Mouse (Mus musculus) megakaryocyte progenitor cell, adult 5-6 weeks (primary cell): ENCODE measurements at regions not wholly inside any gene's neighbourhood (a gene's known extent, or its start where the extent isn't known, plus 50 kb on each side); places are given as distances from the start of the nearest gene placed in this dataset.

Experiments used
- ATAC-seq: replicated peaks from 2 replicates; pipeline ENCODE4 v1.8.0; 2016; ENCODE audit warnings: mild to moderate bottlenecking, moderate TSS enrichment, inconsistent platforms; ENCODE audit not compliant: poor library complexity

DNA sequence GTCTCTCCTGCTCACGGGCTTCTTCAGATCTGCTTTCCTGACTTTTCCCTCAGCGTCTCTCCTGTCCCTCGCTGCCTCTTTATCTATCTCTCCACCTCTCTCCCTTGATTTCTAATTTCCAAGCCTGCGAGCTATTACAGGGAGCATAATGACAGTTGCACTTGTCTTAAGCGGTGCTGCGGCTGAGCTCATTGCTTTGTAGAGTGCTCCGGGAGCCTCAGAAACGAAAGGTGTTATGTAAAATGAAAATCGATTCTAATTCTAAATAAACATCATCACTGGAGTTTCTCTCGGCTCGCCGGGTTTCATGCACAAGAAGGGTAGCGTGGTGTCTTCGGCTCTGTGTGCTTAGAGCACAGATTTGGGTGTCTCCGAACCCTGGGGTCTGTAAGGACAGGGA lies 371.8 kb downstream of the Vrk1 start:
- ATAC-seq, result no peak

DNA sequence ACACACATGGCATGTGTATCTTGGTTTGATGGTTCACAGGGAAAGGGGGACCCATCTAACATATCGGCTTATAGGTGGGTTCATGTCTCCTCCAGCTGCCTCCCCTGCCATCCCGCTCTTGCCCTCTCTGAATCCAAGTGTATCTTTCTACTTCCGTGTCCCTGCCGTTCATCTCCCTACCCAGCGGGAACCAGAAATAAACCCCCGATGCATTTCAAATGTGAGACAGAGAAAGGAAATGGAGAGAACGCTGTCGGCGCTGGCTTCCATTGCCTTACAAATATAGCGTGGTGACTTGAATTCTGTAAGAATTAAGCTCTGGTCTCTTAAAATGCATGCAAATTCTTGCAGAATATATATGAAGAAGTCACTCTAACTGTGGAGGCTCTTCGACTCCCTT lies 379.2 kb downstream of the Vrk1 start:
- ATAC-seq, result no peak

DNA sequence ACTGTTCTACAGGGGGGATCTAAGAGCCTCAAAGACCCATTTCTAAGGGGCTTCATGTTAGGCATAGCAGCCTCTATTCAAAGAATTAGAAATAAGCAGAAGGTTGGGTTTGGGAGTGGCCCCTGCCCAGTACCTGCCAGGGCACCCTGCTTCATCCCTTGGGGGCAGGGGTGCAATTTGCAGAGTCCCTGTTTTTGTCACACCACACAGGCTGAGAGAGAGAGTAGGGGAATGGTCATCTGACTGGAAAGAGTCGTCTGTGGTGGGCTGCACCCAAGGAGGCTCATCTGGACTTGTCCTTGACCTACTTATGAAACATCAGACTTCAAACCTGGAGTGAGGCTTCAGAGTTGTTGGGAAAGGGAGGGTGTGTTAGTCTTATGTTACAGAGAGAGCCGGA lies 382.3 kb downstream of the Vrk1 start:
- ATAC-seq, result no peak

DNA sequence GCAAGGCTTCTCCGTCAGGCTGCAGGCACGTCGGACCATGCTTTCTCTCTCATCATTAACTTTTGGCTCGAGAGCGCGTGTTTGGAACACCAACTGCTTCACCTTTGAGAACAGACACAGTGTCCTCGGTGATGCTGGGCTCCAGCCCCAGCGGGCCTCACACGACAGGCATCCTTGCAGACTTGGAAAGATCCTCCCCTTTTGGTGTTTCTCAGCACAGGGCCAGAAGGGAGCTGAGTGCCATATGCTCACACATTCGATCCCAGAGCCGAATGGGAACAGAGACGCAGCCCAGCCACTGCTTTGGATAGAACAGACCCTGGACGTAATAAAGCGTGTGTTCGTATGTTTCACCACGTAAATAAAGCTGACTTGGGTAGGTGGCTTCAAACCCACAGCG lies 389.1 kb downstream of the Vrk1 start:
- no peak for ATAC-seq

- no peak for ATAC-seq
Measured at GRCm38 (mm10) chr12:106411075-106411474, 401.0 kb downstream of the Vrk1 start.

DNA sequence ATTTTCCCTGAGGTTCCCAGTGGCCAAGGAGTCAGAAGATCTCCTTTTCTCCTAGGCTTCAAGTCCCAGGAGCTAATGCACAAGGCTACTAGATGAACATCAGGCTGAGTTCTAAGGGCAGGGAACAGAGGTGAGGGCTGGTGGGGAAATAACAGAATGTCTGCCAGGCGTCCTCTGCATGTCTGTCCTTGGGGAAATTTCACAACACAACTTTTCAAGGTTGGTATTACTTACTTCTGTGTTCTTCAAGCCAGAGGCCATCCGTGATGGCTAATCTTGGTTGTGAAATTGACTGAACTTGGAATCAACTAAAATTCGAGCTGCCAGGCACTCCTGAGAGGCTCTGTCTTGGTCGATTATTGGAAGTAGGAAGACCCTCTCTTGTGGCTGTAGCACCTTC lies 416.6 kb downstream of the Vrk1 start:
- ATAC-seq, result no peak

GRCm38 (mm10) chr12:106429991-106430390 lies 420.0 kb downstream of the Vrk1 start:
- no peak for ATAC-seq

DNA sequence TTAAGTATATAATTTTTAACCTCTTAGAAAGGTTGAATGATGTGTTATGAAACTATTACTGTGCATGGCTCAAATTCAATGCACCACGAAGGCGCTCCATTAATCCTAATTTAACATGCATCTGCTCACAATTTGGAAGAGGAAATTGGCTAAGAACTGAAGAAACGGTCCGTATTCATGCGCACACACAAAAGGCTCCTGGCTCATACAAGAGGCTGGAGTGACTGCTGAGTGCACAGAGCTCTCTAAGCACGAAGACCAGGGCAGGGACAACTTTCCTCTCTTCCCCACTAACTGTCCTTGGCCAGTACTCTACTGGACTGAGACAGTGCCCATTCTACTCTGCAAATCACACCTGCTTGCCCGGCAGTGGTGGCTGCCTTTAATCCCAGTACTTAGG lies 435.1 kb downstream of the Vrk1 start:
- no peak for ATAC-seq

DNA sequence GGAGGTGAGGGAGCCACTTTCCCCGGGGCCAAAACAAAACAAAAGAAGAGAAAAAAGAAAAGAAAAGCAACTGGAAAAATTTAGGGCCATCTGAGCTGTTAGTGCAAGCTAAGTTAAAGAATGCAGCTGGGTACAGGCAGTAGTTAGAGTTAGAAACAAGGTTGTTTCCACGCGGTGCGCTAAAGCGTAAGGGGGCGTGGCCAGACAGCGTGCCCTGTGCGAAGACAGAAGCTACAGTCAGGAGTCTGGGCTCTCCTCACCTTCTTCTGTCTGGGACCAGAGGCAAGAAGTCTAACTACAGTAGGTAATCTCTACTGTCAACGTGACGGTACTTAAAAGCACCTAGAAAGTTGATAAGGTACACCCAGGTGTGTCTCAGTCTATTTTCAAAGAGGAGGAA lies 435.9 kb downstream of the Vrk1 start:
- ATAC-seq, result no peak

DNA sequence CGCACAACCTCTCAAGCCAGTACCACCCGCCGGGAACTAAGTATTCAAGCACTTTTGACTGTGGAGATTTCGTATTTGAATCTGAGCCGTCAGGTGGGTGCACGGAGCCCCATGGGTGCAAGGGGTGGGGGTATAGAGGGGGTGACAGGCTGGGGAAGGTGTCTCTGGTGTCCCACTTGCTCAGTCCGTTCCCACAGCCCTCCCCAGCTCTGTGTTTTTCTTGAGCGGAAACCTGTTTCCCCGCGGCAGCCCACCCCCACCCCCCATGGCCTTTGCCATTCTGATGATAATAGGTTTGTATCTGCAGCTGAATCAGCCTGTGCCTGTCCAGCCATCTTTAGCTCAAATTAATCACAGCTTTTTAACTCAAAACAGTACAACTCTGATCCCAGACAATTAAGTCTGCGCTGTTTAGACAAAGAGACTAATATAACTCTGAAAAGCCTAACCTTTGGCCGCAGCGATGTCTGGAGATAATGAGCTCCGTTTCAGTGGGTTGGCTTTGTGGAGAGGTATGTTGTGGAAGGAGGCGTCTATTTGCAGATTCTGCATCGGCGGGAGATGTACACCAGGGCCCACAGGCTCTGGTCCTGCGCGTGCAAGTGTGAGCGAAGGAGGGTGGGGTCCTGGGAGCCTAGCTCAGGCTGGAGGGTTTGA lies 437.0 kb downstream of the Vrk1 start:
- ATAC-seq, result no peak

DNA sequence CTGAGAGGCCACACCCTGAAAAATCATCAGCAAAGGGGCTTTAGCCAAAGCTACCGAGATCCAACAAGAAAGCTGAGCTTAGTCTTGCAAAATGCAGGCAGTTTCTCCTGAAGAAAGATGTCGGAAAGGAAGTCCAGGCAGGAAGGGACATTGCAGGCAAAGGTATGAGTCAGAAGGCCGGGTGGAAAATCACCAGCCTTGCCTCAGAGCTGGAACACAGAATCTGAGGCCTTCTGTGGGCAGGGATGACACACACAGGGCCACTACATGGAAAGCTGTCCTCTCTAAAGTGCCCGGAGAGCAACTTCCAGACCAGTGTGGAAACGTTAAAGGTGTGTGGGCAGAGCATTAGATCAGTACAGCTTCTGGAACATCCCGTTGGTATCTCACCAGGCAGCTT lies 438.5 kb downstream of the Vrk1 start:
- no peak for ATAC-seq

GRCm38 (mm10) chr12:106453491-106453890 lies 443.5 kb downstream of the Vrk1 start:
- no peak for ATAC-seq

GRCm38 (mm10) chr12:106458215-106458614 lies 448.2 kb downstream of the Vrk1 start:
- no peak for ATAC-seq

DNA sequence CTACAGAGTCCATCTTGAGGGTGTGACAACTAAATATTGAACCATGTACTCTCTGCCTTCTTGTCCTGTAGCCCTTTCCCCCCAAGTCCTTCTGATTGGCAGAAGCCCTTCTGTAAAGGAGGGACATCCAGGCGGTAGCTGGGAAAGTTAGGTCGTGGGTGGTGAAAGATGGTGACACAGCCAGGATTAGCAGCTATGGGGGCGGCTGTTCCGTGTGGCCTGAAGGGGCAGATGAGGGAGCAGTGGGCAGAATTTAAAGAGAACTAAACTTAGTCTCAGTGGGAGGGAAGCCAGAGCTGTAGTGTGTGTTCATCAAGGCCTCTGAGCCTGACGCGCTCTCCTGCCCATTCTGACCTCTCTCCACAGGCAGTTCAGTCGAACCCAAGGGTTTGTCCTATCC lies 450.6 kb downstream of the Vrk1 start:
- ATAC-seq, result no peak

- no peak for ATAC-seq
Measured at GRCm38 (mm10) chr12:106462281-106462680, 452.3 kb downstream of the Vrk1 start.

DNA sequence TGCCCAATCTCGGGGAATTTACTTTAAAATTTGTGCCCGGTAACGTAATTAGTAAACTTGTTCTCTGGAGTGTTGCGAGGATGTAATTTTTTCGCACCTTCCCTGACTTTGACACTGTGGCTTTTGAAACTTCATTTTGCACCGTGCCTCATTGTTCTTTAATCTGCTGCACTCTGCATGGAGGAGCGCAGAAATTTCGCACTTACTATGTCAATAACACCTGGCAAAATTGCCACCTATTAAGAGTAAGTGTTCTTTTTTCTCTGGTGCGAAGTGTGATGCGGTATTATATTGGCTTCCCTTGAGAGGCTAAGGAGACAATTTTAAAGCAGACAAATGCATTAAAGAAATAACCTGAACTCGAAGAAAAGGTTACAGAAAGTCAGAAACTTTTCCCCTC lies 454.7 kb downstream of the Vrk1 start:
- ATAC-seq, result no peak

- no peak for ATAC-seq
Measured at GRCm38 (mm10) chr12:106468173-106468860, 458.3 kb downstream of the Vrk1 start.

DNA sequence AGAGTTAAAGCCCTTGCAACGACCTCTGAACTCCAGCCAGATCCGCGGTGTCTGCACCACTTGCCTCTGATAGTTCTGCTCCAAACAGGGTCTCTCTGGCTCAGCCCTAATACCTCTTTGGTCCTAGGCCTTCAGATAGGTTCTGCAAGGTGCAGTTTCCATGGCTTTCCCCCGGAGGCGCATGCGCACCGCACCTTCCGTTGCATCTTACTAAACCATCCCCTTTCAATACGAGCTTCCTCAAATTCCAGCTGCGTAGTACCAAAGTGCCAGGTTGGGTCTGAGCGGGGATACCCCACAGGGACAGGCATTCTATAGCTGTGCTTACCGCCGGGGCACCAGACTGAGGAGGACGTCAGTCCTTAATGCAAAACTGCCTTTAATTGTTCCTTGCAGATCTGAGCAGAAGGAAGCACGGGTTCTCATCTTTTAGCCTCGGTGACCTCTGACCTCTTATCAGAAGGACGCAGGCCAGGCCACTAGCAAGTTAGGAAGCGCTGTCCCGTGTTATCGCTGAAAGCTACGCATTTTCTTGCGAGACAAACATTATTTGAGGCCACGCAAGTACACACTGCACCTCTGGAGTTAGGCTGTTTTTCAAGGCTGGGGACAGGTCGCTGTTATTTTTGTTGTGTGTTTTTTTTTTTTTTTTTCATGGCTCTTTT lies 464.6 kb downstream of the Vrk1 start:
- no peak for ATAC-seq

DNA sequence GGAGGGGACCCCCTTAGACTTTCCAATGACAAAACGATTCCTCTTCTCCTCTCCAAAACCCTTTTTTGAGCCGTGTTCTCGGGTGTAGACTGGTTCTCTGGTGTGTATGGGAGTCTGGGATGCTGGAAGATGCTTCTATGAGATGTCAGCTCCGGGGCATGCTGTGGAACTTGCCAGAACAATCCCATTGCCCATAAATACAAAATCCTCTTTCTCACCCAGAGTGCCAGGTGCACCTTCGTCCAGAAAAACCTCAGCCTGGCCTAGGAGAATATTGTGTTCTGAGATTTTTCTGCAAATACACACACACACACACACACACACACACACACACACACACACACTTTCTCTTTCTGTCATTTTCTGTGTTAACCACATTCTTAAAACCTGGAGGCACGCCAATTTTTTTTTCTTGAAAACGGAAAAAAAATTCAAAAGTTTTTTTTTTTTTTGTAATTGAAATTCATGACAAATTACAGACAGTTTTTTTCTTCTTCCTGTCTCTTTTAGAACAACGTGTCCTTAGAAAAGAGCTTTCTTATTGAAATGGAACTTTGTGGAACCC lies 465.5 kb downstream of the Vrk1 start:
- ATAC-seq, result no peak

DNA sequence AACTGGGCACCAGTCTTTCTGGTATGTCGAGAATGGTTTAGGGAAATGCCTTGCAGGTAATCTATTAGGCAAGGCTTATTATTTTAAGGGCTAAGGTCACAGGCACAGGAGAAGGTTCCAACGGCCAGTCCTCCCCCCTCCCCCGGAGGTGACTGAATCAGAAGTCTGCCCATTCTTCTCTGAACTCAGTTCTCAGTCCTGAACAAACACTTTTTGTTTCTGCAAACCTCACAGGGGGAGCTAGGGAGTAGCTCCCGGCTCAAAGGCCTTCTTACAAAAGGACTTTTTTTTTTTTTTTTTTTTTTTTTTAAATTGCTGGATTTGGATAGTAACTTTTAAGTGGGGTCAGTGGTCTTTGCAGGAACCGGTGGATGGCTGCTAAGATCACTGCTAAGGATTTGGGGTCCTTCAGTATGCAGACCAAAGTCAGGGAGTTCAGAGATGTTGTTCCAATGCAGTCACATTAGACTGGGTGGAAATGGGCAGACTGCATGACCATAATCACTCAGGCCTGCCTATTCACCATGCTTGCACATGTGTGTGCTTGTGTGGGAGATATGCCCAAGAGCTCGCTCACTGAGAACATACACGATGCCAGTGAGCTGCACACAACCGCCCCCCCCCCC lies 467.1 kb downstream of the Vrk1 start:
- ATAC-seq, result no peak

GRCm38 (mm10) chr12:106477731-106478130 lies 467.7 kb downstream of the Vrk1 start:
- ATAC-seq, result no peak

GRCm38 (mm10) chr12:106478381-106478781 lies 468.4 kb downstream of the Vrk1 start:
- no peak for ATAC-seq
